Mouse (Mus musculus) lung, postnatal 0 days (tissue): ENCODE data around the gene Agtrap. TPM values are rescaled to one million over a fixed set of nuclear protein-coding genes. Genes with fewer than 3 reads are reported as not detected.

ENCODE experiments used
- ATAC-seq: fragments of 200-750 bp; cut with Nextera tagmentation; 2 replicates; pipeline ENCODE4 v1.8.0; 2017; ENCODE audit warnings: moderate library complexity
- DNase-seq: peaks from one replicate; pipeline ENCODE4 v3.0.0-alpha.2; 2016; ENCODE audit warnings: low spot score
- H3K27ac ChIP-seq: fragments of 300-500 bp; sonication (generic); 2 replicates; pipeline ENCODE4 v1.5.1; 2014; ENCODE audit warnings: antibody characterized with exemption, mild to moderate bottlenecking, low read length, mixed read lengths
- H3K27me3 ChIP-seq: fragments of 300-500 bp; sonication (generic); replicated peaks from 2 replicates; pipeline ENCODE4 v1.6.1; 2014; ENCODE audit warnings: low read length, mixed read lengths; ENCODE audit not compliant: insufficient read depth
- H3K36me3 ChIP-seq: fragments of 300-500 bp; sonication (generic); 2 replicates; pipeline ENCODE4 v1.6.1; 2014; ENCODE audit warnings: low read length, mixed read lengths; ENCODE audit not compliant: insufficient read depth
- H3K4me1 ChIP-seq: fragments of 300-500 bp; sonication (generic); 2 replicates; pipeline ENCODE4 v1.6.1; 2014; ENCODE audit warnings: antibody characterized with exemption, low read depth, low read length, mixed read lengths; ENCODE audit not compliant: insufficient read depth
- H3K4me2 ChIP-seq: fragments of 300-500 bp; sonication (generic); replicated peaks from 2 replicates; pipeline ENCODE4 v1.6.1; 2014; ENCODE audit warnings: low read depth, mild to moderate bottlenecking, low read length, moderate library complexity, mixed read lengths
- H3K4me3 ChIP-seq: fragments of 300-500 bp; sonication (generic); 2 replicates; pipeline ENCODE4 v1.5.1; 2014; ENCODE audit warnings: low read depth, low read length
- H3K9ac ChIP-seq: fragments of 300-500 bp; sonication (generic); replicated peaks from 2 replicates; pipeline ENCODE4 v1.6.1; 2014; ENCODE audit warnings: low read depth, mild to moderate bottlenecking
- H3K9me3 ChIP-seq: fragments of 300-500 bp; sonication (generic); 2 replicates; pipeline ENCODE4 v1.6.1; 2016; ENCODE audit warnings: low read length, mixed read lengths
- CTCF ChIP-seq: IDR thresholded peaks from 2 replicates; pipeline ENCODE4 v1.5.1; 2016; ENCODE audit warnings: antibody characterized with exemption, mild to moderate bottlenecking
- EP300 ChIP-seq: IDR thresholded peaks from 2 replicates; pipeline ENCODE4 v1.6.1; 2016; ENCODE audit warnings: antibody characterized with exemption, mild to moderate bottlenecking, control low read depth
- WGBS: fragments of 180-500 bp; shearing (Covaris S2); extraction: QIAGEN DNeasy Blood & Tissue Kit; methylation state at CpG from one replicate; pipeline ENCODE4 v1.1.7; 2014; 5-methylcytosine and 5-hydroxymethylcytosine counted together
- polyA plus RNA-seq: library from polyadenylated mRNA; unstranded; fragments of >200 nt; fragmentation: Nextera tagmentation; extraction: Ambion mirVana; gene quantifications from 2 replicates; pipeline ENCODE4 v1.2.1, GENCODE M21; 2015

Gene Agtrap
- polyA plus RNA-seq, 1 experiment from 2014 or later: 22.0 TPM

- H3K9ac ChIP-seq: peak overlapping the region; percentile 70
- DNase-seq (peak; percentile 46), ATAC-seq (peak; percentile 34)
- no peaks in the 10 kb centered on the region for H3K9me3 ChIP-seq
- H3K4me3 ChIP-seq: peak overlapping the region; percentile 76
- peaks cover 16% of the 10 kb centered on the region for H3K4me1 ChIP-seq
- no peaks in the 10 kb centered on the region for H3K36me3 ChIP-seq
- no peaks in the 10 kb centered on the region for H3K27me3 ChIP-seq
- peak overlapping the region; percentile 78 for H3K27ac ChIP-seq
- peak overlapping the region; percentile 83 for H3K4me2 ChIP-seq
- 3% methylated on average over 28 of the region's 30 CpGs for WGBS
- TF ChIP-seq CTCF (no peak), EP300 (no peak)
These were observed 532 bp downstream of the Agtrap start for GRCm38 (mm10) chr4:148087091-148087906.

GRCm38 (mm10) chr4:148085907-148086305, 1.9 kb downstream of the Agtrap start:
- Histone ChIP-seq H3K27ac (no peak overlapping the region), H3K4me2 (no peak overlapping the region), H3K27me3 (no peaks in the 10 kb centered on the region), H3K36me3 (peaks cover 5% of the 10 kb centered on the region; the same call in 1 of the 2 replicates), H3K9me3 (no peaks in the 10 kb centered on the region), H3K4me1 (peaks cover 16% of the 10 kb centered on the region), H3K9ac (no peak overlapping the region), H3K4me3 (no peak overlapping the region)
- TF ChIP-seq CTCF (no peak), EP300 (no peak)
- 69% methylated on average over 3 of the region's 3 CpGs for WGBS
- DNase-seq (no peak), ATAC-seq (no peak)

GRCm38 (mm10) chr4:148085131-148085906, 2.5 kb downstream of the Agtrap start:
- Histone ChIP-seq H3K9ac (no peak overlapping the region), H3K4me2 (no peak overlapping the region), H3K9me3 (no peaks in the 10 kb centered on the region), H3K4me3 (no peak overlapping the region), H3K4me1 (peaks cover 16% of the 10 kb centered on the region), H3K27me3 (no peaks in the 10 kb centered on the region), H3K27ac (no peak overlapping the region), H3K36me3 (peaks cover 5% of the 10 kb centered on the region; the same call in 1 of the 2 replicates)
- 44% methylated on average over 10 of the region's 10 CpGs for WGBS
- TF ChIP-seq EP300 (0 out of 2 replicates have a peak, but pooled peaks have one; percentile 21), CTCF (no peak)
- no peak for DNase-seq
- peak; percentile 3; the same call in 1 of the 2 replicates for ATAC-seq

- Histone ChIP-seq H3K4me2 (no peak overlapping the region), H3K27me3 (no peaks in the 10 kb centered on the region), H3K27ac (no peak overlapping the region), H3K9ac (no peak overlapping the region), H3K36me3 (peaks cover 5% of the 10 kb centered on the region; the same call in 1 of the 2 replicates), H3K9me3 (no peaks in the 10 kb centered on the region), H3K4me3 (no peak overlapping the region), H3K4me1 (peaks cover 16% of the 10 kb centered on the region)
- ATAC-seq: peak; percentile 22
- WGBS: 8% methylated on average over 2 of the region's 8 CpGs
- DNase-seq: peak; percentile 72
- TF ChIP-seq CTCF (no peak), EP300 (no peak; the same call in 1 of the 2 replicates)
These were observed 3.5 kb downstream of the Agtrap start for GRCm38 (mm10) chr4:148084261-148084714.

- Histone ChIP-seq H3K36me3 (peaks cover 5% of the 10 kb centered on the region; the same call in 1 of the 2 replicates), H3K27me3 (no peaks in the 10 kb centered on the region), H3K9ac (no peak overlapping the region), H3K9me3 (no peaks in the 10 kb centered on the region), H3K4me3 (no peak overlapping the region), H3K4me1 (peaks cover 16% of the 10 kb centered on the region), H3K27ac (no peak overlapping the region; the same call in 1 of the 2 replicates), H3K4me2 (0 out of 2 replicates have a peak overlapping the region, but pooled peaks have one; percentile 1)
- peak; percentile 50 for DNase-seq
- ATAC-seq: no peak
- TF ChIP-seq CTCF: no peak
- no peak for TF ChIP-seq EP300
- 52% methylated on average over 20 of the region's 21 CpGs for WGBS
These were observed 4.5 kb downstream of the Agtrap start for GRCm38 (mm10) chr4:148083176-148083899.
